In the genomic region with DNA sequence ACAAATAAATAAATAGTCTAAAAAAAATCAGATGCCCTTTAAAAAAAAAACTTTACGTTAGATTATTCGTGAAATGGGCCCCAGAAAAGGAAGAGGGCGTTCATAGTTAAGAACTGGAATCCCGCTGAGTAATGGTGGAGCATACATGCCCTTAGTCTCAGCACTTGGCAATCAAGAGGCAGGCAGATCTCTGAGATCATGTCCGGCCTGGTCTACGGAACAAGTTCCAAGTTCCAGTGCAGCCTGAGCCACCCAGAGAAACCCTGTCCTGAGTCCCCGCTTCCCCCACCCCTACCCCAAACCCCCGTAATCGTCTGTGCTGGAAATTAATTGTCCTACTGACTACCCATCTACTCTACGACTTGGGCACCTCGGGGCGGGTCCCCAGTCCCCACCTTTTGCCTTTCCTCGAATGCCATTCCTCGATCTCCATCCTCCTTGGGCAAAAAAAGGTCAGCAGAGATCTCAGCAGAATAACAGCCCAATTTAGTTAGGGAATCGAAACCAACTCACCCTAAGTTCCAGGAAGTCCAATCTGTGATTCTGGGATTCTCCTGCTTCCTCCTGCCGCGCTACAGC, we compare ENCODE assay signal across 8 mouse cellular contexts. TPM values are rescaled to one million over a fixed set of nuclear protein-coding genes. Genes with fewer than 3 reads are reported as not detected.
DNase-seq lines count a peak whose midpoint lies in the region; ATAC-seq and TF ChIP-seq lines count a peak whose summit lies in the region.

No protein-coding gene starts in this region.

- ATAC-seq in forebrain, embryonic 12.5 days (ENCODE audit: low FRiP score), result no peak
- no peak for ATAC-seq in intestine, embryonic 16.5 days

- H3K4me3 ChIP-seq in spleen, adult 2 months (ENCODE audit: extremely low read depth, insufficient read depth, insufficient read length), result peak overlapping the region; percentile 79
- peak overlapping the region; percentile 42 for H3K4me3 ChIP-seq in forebrain, embryonic 12.5 days (replicated peaks)
- peak overlapping the region; percentile 57 for H3K4me3 ChIP-seq in intestine, embryonic 16.5 days (ENCODE audit: low read length)

- WGBS in spleen, adult 2 months, result 4% methylated on average over 17 of the region's 17 CpGs
- WGBS in forebrain, embryonic 12.5 days, result 30% methylated on average over 17 of the region's 17 CpGs
- WGBS in intestine, embryonic 16.5 days, result 29% methylated on average over 17 of the region's 17 CpGs

- H3K9ac ChIP-seq in forebrain, embryonic 12.5 days, result no peak overlapping the region
- H3K9ac ChIP-seq in intestine, embryonic 16.5 days (ENCODE audit: low read depth, low read length), result peak overlapping the region; percentile 64

- DNase-seq in spleen, adult 2 months (ENCODE audit: low read depth in 1 of 2, low spot score in 2 of 2), result no peak
- no peak for DNase-seq in spleen, adult 18-20 months
- peak; percentile 51 for DNase-seq in lung, postnatal 36 days
- DNase-seq in layer of hippocampus, adult 8-10 months (ENCODE audit: low spot score in 2 of 2), result no peak
- no peak for DNase-seq in ovary, adult 18-20 months (ENCODE audit: low spot score)
- no peak for DNase-seq in frontal cortex, postnatal 10 days (ENCODE audit: low spot score in 2 of 2)

- TF ChIP-seq POLR2A in spleen, adult 2 months (IDR thresholded peaks at IDR 0.05; ENCODE audit: low read depth, low read length), result no peak

- no peaks in the 10 kb centered on the region for H3K9me3 ChIP-seq in forebrain, embryonic 12.5 days
- H3K9me3 ChIP-seq in intestine, embryonic 16.5 days (ENCODE audit: control insufficient read depth, low read length), result no peaks in the 10 kb centered on the region

- peak overlapping the region; percentile 57; the same call in 1 of the 2 replicates for H3K27ac ChIP-seq in spleen, adult 2 months (ENCODE audit: insufficient read depth, low read length)
- H3K27ac ChIP-seq in forebrain, embryonic 12.5 days, result no peak overlapping the region
- H3K27ac ChIP-seq in intestine, embryonic 16.5 days (ENCODE audit: low read length), result no peak overlapping the region

- peak overlapping the region; percentile 76 for H3K4me2 ChIP-seq in forebrain, embryonic 12.5 days
- peak overlapping the region; percentile 84 for H3K4me2 ChIP-seq in intestine, embryonic 16.5 days (ENCODE audit: low read depth, low read length)

- H3K4me1 ChIP-seq in spleen, adult 2 months (ENCODE audit: control insufficient read depth, insufficient read depth, insufficient read length), result no peaks in the 10 kb centered on the region; the same call in 1 of the 2 replicates
- peaks cover 5% of the 10 kb centered on the region; the same call in 1 of the 2 replicates for H3K4me1 ChIP-seq in forebrain, embryonic 12.5 days
- 0 out of 2 replicates have a peak, but pooled peaks cover 2% of the 10 kb centered on the region for H3K4me1 ChIP-seq in intestine, embryonic 16.5 days (ENCODE audit: control insufficient read depth, insufficient read depth, low read length)

- no peak for TF ChIP-seq CTCF in spleen, adult 2 months (IDR thresholded peaks at IDR 0.05; ENCODE audit: extremely low read depth, insufficient read depth, insufficient read length, insufficient replicate concordance)

- peaks cover 3% of the 10 kb centered on the region; the same call in 1 of the 2 replicates for H3K27me3 ChIP-seq in spleen, adult 2 months (ENCODE audit: control insufficient read depth, insufficient read depth, low read length)
- H3K27me3 ChIP-seq in forebrain, embryonic 12.5 days, result peaks cover 55% of the 10 kb centered on the region
- H3K27me3 ChIP-seq in intestine, embryonic 16.5 days (replicated peaks; ENCODE audit: control insufficient read depth, insufficient read depth, low read length), result no peaks in the 10 kb centered on the region; the same call in 1 of the 2 replicates

- no peaks in the 10 kb centered on the region for H3K36me3 ChIP-seq in spleen, adult 2 months (ENCODE audit: control insufficient read depth, insufficient read depth, low read length)
- no peaks in the 10 kb centered on the region for H3K36me3 ChIP-seq in forebrain, embryonic 12.5 days (replicated peaks)
- H3K36me3 ChIP-seq in intestine, embryonic 16.5 days (ENCODE audit: control insufficient read depth, insufficient read depth, low read length), result no peaks in the 10 kb centered on the region

RNA-seq across cellular contexts. Expression of a gene that starts 0.6 kb away (rescaled TPM):
- polyA plus RNA-seq in spleen, adult 2 months (2012; rRNA removed), result 1.0 and 1.1 TPM in 2 replicates
- polyA plus RNA-seq in forebrain, embryonic 12.5 days (2016; fragmentation: Nextera tagmentation; extraction: Ambion mirVana), result 0.45 TPM in 1 of 2 replicates, not detected in the other
- polyA plus RNA-seq in intestine, embryonic 16.5 days (2015; fragmentation: Nextera tagmentation; extraction: Ambion mirVana), result 3.2 and 3.5 TPM in 2 replicates
- total RNA-seq in layer of hippocampus, adult 8-10 months (2022), result 1 to 10 TPM in 1 of 4 experiments, under 1 TPM in 2, not detected in 1; 0.54 to 1.2 (median 0.85) TPM

RNA-seq across cellular contexts. Expression of a gene that starts 37.4 kb away (rescaled TPM):
- polyA plus RNA-seq in spleen, adult 2 months (2012; rRNA removed), result 10.6 and 10.9 TPM in 2 replicates
- polyA plus RNA-seq in forebrain, embryonic 12.5 days (2016; fragmentation: Nextera tagmentation; extraction: Ambion mirVana), result 76.5 and 78.3 TPM in 2 replicates
- polyA plus RNA-seq in intestine, embryonic 16.5 days (2015; fragmentation: Nextera tagmentation; extraction: Ambion mirVana), result 44.7 and 46.4 TPM in 2 replicates
- total RNA-seq in layer of hippocampus, adult 8-10 months (2022), result 10 to 100 TPM; 21.7 to 24.5 (median 22.6) TPM

RNA-seq across cellular contexts. Expression of a gene that starts 56.2 kb away (rescaled TPM):
- polyA plus RNA-seq in spleen, adult 2 months (2012; rRNA removed), result 0.07 and 0.12 TPM in 2 replicates
- not detected in 2 replicates for polyA plus RNA-seq in forebrain, embryonic 12.5 days (2016; fragmentation: Nextera tagmentation; extraction: Ambion mirVana)
- polyA plus RNA-seq in intestine, embryonic 16.5 days (2015; fragmentation: Nextera tagmentation; extraction: Ambion mirVana), result 0.91 and 1.1 TPM in 2 replicates
- 10 to 100 TPM; 22.2 to 31.0 (median 25.0) TPM for total RNA-seq in layer of hippocampus, adult 8-10 months (2022)
